Mouse (Mus musculus): ENCODE results near the gene Sarm1. TPM values are rescaled to one million over a fixed set of nuclear protein-coding genes. Genes with fewer than 3 reads are reported as not detected.
"Not testable (repeated sequence)": the region's sequence is repeated elsewhere in the genome, so short reads cannot be mapped to it uniquely, and the experiment has no call there.

Sarm1 gene
- total RNA-seq (2017): 0.12 and 0.23 TPM in 2 replicates

DNA sequence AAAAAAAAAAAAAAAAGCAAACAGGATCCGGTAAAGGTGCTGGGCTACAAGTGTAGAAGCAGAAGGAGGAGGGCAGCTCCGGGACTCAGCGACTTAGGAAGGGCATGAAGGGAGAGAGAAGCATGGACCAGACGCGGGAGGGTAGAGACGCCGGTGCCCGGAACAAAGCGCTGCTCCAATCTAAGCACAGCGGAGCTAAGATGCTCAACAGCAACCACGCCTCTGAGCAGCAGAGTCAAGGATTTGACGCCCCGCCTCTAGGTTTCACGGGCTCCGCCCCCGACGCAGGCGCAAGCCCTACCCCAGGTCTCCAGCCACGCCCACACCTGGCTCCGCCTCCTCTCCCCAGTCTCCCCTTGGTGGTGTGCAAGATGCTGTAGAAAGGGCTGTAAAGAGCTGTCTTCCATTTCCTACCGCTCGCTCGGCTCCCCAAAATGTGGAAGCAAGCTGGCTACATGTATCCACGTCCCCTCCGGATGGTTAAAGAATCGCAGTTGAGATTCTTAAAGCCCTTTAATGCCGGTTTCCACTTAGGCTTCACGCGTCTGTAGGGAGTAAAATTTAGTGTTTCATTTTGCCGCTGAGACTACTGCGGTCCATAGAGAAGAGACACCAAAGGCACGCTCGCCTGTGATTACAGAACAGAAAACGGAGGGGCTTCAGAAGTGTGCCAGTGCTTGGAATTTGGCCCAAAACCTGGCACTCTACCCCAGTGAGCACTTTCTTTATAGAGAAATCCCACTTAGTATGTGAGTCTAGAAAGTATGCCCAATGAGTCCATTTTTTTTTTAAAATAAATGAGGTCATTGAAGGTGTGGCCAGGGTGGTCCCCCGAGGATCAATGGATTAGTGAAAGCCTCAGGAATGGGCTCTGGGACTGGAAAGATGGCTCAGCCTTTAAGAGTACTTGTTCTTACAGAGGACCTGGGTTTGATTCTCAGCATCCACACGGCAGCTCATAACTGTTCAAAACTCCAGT, at the start of gene Sarm1:
Gene Sarm1, minus strand, starts transcription at position 211 of the 979 bp plus-strand sequence.
- peak; percentile 94 for ATAC-seq (ENCODE audit: extremely low read depth, insufficient number of reproducible peaks, low FRiP score, poor library complexity, severe bottlenecking)

DNA sequence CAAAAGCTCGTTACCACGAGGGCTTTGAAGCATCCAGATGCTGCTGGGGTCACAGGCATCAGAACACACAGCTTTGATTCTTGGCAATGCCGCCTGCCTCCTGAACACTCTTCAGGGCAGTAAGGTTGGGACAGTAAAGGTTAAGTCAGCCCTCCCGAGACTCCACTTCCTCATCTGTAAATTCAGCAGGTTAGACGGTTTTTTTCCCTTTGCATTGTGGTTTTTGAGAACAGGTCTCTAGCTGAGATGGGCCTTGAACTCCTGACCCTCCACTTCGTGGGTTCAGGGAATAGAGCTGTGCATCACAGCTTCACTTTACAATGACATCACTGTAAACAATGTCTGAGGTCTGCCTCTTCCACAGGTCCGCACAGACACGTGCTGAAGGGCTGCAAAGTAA, 47.6 kb upstream of the Sarm1 start:
- no peak for ATAC-seq (ENCODE audit: extremely low read depth, insufficient number of reproducible peaks, low FRiP score, poor library complexity, severe bottlenecking)

DNA sequence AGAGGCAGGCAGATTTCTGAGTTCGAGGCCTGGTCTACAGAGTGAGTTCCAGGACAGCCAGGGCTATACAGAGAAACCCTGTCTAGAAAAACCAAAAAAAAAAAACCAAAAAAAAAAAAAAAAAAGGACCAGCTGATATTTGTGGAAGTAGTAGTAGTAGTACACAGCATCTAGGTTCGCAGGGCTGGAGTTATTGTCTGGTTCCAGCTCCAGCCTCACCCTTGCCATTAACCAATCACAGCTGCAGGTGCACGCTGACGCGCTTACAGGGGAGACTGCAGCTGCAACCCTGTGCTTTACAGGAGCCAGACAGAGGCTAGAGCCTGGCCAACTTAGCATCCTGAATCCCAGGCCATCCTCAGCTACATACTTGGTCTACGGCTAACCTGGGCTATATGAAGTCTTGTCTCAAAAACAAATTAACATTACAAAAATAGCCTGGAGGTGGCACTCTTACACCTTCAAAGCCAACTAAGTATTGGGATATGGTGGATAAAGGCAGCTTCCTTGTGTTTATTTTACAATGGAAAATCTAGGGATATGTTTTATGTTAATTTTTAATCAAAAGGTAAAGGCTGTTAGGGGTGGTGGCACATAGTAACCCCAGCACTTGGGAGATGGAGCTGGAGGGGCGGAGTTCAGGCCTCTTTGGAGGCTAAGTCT, 47.0 kb upstream of the Sarm1 start:
- no peak for ATAC-seq (ENCODE audit: extremely low read depth, insufficient number of reproducible peaks, low FRiP score, poor library complexity, severe bottlenecking)

DNA sequence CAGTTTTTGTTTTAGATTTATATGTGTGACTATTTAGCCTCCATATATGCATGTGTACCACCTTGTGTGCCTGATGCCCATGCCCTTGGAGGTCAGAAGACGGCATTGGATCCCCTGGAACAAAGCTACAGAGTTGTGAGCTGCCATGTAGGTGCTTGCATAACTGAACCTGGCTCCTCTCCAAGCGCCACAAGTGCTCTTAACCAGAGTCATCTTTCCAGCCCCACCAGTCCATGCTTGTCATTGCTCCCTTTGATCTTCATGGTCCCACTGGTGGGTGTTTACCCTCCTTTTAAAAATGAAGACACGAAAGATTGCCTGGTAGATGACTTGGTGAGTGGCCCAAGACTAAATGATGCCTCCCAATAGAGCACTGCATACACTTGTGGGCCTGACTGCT, 42.8 kb upstream of the Sarm1 start:
- ATAC-seq (ENCODE audit: extremely low read depth, insufficient number of reproducible peaks, low FRiP score, poor library complexity, severe bottlenecking): no peak

DNA sequence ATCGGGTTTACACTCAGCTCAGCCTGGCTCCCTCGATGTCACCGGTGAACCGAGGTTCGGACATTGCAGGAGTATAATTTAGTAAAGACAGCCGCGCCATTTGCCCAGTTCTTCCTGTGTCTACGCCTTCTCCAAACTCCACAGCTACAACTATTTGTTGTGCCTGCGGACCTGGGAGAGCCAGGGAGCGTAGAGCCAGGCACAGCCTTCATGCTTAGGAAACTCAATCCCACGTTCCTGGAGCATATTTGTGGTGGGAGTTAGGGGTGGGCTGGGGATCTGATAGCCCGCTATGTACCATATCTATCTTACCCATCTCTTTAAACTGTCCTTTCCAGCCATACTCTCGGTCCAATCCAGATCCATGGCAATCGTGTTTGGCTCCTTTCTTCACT, 39.1 kb upstream of the Sarm1 start:
- ATAC-seq (ENCODE audit: extremely low read depth, insufficient number of reproducible peaks, low FRiP score, poor library complexity, severe bottlenecking): no peak

DNA sequence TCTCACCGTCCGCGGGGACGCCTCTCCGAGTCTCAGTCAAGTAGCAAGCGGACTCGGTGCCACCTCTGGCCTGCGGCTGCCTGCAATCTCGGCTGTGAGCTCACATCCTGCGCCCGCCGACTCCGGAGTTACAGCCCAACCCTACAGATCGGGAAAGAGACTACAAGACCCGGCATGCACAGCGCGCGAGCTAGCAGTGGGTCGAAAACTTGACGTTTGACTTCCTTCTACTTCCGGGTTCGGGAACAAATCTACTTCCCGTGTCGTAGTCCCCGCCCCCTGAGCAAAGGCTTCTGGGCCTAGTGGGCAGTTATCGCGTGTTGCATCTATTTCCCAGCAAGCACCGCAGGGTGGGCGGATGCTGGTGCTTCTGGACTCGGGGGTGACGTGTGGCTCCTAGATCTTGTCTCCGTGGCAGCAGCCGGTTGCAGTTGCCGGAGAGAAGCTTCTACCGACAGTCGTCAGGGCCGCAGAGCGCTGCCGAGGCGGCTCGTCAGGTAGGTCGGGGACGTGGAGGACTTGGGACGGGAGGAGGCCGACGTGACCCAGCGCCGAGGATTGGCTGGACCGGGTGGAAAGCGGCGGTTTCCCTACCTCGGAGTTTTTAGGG, 38.6 kb upstream of the Sarm1 start, which contains the start of the genes Tnfaip1 and Ift20:
Gene Tnfaip1, minus strand, starts transcription at position 253 of the 610 bp plus-strand sequence.
Gene Ift20, plus strand, starts transcription at position 282 of the 610 bp plus-strand sequence.
- peak; percentile 96 for ATAC-seq (ENCODE audit: extremely low read depth, insufficient number of reproducible peaks, low FRiP score, poor library complexity, severe bottlenecking)

DNA sequence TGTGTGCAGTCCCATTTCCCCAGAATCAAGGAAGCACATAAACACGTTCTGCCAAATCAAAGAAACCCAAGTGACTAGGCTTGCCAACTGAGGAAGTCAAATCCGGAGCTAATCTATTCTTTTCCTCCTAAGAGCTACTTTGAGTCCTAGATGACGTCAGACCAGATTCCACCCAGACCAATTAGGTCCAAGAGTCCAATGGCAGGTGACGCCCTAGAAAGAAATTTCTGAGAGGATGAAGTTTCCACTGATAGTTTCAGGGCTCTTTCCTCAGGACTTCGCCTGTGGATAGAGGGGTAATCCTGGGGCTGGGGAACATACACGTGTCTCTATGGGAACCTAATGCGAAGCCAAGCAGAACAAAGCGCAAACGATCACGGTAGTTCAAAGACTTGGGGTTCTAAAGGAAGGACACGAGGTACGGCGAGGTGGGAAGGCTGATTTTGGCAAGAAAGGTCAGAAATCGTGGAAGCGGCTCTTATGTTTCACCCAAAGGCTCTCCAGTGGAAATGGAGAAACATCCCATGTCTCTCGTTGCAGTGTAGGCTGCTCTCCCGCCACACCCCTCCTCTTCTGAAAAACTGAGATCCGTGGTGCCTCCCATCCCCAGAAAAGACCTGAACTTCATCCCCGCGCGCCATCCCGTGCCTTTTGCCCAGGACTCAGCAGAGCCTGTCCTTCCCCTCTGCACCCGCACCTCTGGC, 38.0 kb upstream of the Sarm1 start:
- no peak for ATAC-seq (ENCODE audit: extremely low read depth, insufficient number of reproducible peaks, low FRiP score, poor library complexity, severe bottlenecking)

DNA sequence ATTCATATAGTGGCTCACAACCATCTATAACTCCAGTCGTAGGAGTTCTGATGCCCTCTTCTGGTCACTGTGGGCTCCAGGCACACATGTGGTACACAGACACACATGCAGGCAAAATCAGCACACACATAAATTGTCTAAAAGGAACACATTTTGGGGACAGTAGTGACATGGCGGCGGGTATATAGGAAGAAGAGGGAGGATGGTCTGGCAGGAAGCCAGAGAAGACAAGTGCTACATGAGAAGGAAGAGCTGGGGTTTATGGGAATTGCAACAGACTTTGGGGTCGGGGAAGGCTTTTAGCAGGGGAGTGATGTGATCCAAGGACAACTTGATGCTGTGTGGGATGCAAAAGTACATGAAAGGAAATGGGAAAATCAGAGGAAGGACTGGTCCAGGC, 37.0 kb upstream of the Sarm1 start:
- no peak for ATAC-seq (ENCODE audit: extremely low read depth, insufficient number of reproducible peaks, low FRiP score, poor library complexity, severe bottlenecking)

DNA sequence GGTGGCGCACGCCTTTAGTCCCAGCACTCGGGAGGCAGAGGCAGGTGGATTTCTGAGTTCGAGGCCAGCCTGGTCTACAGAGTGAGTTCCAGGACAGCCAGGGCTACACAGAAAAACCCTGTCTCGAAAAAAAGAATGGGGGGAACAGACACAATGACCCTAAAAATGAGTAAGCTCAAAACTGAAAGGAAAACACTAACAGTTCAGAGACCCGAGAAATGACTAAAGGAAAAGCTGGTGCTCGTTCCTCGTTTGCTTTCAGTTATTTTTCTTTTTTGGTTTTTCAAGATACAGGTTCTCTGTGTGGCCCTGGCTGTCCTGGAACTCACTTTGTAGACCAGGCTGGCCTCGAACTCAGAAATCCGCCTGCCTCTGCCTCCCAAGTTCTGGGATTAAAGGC, 34.0 kb upstream of the Sarm1 start:
- not testable (repeated sequence) for ATAC-seq (ENCODE audit: extremely low read depth, insufficient number of reproducible peaks, low FRiP score, poor library complexity, severe bottlenecking)

DNA sequence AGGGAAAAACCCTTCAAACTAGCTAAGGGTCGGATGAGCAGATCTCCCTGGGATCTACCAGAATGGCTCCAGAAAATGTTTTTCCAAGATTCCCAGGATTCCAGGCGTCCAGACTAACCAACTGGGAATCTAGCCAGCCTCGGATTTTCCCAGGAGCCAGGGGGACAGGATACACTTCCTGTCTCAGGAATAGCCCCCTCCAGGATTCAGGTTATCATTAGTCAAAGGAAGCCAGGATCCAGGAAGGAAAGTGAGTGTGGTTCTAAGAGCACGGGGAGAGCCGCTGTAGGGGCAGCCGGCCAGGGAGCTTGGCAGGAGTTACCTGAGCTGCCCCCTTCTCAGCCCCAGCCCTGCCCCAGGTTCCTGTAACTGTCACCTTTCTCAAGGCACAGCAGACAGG, 33.5 kb upstream of the Sarm1 start:
- ATAC-seq (ENCODE audit: extremely low read depth, insufficient number of reproducible peaks, low FRiP score, poor library complexity, severe bottlenecking): no peak

DNA sequence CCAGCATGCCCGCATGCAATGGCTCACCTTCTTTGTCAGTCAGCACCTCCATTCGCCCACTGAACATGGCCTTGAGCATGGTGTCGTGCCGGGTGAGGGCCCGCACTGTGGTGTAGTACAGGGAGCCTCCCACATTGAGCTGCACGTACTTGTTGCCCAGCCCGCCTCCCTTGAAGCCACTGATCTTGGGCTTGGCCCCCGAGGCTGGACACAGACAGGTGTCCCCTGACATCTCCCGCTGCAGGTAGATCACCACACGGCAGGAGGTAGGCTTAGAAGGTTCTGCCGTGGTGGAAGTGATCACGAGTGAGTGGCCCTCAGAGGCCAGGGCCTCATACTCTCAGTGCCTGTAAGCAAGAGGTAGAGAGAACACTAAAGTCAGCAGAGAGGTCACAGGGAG, 32.4 kb upstream of the Sarm1 start:
- ATAC-seq (ENCODE audit: extremely low read depth, insufficient number of reproducible peaks, low FRiP score, poor library complexity, severe bottlenecking): no peak

DNA sequence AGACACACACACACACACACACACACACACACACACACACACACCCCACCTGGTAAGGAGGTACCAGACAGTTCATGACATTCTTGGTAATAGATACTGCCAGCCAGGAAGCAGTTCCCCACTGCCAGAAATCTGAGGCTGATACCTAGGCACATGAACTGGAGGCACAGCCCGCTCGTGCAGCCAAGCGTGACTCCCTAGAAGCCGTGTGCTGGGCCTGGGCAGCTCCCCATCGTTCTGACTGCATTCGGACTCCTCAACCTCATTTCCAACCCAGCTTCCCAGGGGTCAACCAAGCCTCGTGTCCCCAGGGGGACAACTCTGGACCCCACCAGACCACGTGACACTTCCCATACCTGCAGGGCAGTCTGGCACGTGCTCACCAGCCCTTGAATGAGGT, 31.2 kb upstream of the Sarm1 start:
- no peak for ATAC-seq (ENCODE audit: extremely low read depth, insufficient number of reproducible peaks, low FRiP score, poor library complexity, severe bottlenecking)

DNA sequence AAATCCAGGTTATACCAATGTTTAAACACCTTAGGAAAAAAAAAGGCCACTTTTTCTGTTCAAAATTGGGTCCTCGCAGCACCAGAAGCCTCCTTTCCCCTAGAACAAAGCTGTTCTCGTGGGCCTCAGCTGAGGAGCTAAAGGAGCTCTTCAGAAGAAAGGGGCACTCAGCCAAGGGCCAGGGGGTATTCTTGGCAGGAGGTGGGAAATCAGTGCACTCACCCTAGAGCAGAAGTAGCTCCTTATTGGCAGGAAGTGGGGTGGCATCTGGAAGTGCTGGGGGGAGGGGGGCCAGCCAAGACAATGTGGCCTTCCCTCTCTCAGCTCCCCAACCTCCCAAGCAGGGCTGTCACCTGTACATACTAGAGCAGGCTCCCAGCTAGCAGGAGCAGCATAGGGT, 27.3 kb upstream of the Sarm1 start:
- no peak for ATAC-seq (ENCODE audit: extremely low read depth, insufficient number of reproducible peaks, low FRiP score, poor library complexity, severe bottlenecking)

DNA sequence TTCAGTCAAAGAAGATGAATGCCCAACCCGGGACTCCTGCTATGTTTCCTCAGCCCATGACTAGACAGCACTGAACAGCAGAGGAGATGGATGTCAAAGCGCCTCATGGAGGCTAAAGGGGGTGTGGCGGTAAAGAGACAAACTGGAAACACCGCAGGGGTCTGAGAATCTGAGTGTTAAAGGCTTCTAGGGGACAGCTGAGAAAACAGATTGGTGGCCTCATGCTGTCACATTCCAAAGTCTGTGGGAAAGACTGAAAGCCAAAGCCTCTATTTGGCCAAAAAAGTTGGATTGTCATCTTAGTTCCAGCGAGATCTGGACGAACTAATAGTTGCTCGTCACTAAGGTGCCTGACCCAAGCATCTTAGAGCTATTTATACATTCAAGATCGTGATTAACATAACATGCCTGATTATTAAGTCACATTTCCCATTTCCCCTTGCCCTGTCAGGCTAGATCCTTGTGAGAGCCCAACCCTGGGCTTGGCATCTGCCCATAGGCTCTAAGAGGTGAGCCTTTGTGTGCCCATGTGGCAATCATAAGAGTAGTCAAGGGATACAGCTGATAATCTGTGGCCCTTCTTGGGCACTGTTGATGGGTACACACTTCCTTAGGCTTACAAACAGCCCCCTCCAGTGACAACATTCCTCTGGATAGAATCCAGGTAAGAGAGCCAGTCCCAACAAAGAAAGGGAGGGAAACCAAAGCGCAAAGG, 25.8 kb upstream of the Sarm1 start:
- ATAC-seq (ENCODE audit: extremely low read depth, insufficient number of reproducible peaks, low FRiP score, poor library complexity, severe bottlenecking): no peak

DNA sequence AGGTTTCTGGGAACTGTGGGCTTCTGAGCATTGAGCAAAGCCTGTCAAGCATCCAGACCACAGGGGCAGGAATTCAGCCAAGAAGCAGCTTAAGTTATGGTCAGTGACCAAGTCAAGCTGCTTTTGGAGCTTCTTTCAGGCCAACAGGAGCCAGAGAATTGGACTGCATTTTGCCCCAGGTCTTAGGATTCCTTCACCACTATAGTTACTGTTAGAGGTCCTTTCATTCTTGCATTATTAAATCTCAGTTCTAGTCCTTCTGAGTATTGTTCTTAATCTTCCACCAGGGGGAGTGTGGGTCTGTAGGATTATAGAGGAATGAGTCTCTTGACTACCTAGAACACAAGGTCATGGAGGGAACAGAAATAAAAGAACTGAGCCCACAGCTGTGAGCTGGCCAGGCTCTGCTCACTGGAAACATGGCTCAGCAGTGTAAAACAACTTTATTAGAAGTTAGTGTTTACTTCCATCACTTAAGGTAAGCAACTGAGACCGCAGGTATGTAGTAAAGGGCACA, 25.0 kb upstream of the Sarm1 start:
- no peak for ATAC-seq (ENCODE audit: extremely low read depth, insufficient number of reproducible peaks, low FRiP score, poor library complexity, severe bottlenecking)

DNA sequence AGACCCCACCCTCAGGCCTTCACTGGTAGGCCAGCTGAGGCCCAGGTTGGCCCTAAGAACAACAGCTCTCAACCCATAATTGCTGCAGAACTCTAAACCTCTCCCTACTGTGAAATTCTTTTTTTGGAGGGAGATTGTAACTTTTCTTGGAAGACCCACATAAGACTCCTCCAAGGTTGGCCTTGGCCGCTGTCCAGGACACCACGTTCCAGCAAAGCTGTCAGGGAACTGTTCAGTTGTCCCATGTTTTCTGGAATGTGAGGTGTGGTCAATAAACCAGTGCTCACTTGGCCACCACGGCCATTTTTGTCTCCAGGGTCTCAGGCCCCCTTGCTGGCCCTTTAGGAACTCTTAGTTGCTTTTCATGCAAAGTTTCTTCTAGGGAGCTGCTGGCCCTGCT, 24.3 kb upstream of the Sarm1 start:
- ATAC-seq (ENCODE audit: extremely low read depth, insufficient number of reproducible peaks, low FRiP score, poor library complexity, severe bottlenecking): no peak

DNA sequence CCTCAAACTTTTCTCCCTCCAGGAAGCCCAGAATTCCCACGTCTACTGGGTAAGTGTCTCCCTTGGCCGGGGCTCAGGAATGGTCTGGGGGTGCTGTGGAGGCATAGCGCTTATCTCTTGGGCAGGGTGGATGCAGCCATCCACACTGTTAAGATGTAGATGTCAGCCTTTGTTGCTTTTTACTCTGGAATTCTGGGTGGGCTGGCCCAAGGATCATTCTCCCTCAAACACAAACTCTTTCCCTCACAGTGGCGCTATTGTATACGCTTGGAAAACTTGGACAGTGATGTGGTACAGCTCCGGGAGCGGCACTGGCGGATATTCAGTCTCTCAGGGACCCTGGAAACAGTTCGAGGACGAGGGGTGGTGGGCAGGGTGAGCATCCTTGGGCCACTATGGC, 21.4 kb upstream of the Sarm1 start:
- no peak for ATAC-seq (ENCODE audit: extremely low read depth, insufficient number of reproducible peaks, low FRiP score, poor library complexity, severe bottlenecking)

DNA sequence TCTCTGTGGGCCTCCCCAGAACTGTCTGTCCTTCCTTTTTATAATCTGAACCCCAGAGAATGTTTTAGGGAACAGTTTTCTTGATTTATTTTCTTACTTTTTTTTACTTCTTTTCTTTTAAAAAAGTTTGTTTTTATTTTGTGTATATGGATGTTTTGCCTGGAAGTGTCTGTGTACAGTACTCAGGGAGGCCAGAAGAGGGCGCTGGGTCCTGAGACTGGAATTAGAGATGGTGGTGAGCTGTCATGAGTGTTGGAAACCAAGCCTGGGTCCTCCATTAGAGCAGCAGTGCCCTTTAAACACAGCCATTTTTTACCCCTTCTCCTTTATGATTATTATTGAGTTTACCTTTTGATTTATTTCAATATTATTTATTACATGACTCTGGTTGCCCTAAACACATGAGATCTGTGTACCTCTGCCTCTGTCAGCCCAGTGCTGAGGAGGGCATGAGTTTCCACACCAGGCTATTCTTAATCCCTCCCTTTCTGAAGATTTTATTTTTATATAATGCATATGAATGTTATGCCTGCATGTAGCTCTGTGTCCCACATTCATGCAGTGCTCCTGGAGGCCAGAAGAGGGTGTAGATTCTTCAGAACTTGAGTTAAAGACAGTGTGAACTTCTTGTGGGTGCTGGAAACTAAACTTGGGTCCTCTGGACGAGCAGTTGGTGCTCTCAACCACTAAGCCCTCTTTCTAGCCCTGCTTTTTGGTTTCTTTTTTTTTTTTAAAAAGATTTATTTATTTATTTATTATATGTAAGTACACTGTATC, 18.2 kb upstream of the Sarm1 start:
- no peak for ATAC-seq (ENCODE audit: extremely low read depth, insufficient number of reproducible peaks, low FRiP score, poor library complexity, severe bottlenecking)
